Mouse (Mus musculus) embryonic facial prominence, embryonic 13.5 days (tissue): ENCODE data around the gene Sbk3. TPM values are rescaled to one million over a fixed set of nuclear protein-coding genes. Genes with fewer than 3 reads are reported as not detected.
"Not testable (repeated sequence)": the region's sequence is repeated elsewhere in the genome, so short reads cannot be mapped to it uniquely, and the experiment has no call there.

Experiments
- ATAC-seq: fragments of 200-750 bp; cut with Nextera tagmentation; 2 replicates; pipeline ENCODE4 v1.8.0; 2017; ENCODE audit warnings: low read depth; ENCODE audit not compliant: insufficient number of reproducible peaks, insufficient read depth, low FRiP score, low TSS enrichment
- H3K27ac ChIP-seq: fragments of 300-500 bp; sonication (generic); 2 replicates; pipeline ENCODE4 v1.5.1; 2015; ENCODE audit warnings: moderate library complexity, mild to moderate bottlenecking, inconsistent platforms
- H3K27me3 ChIP-seq: fragments of 300-500 bp; sonication (generic); 2 replicates; pipeline ENCODE4 v1.6.1; 2015; ENCODE audit warnings: mild to moderate bottlenecking, inconsistent platforms
- H3K36me3 ChIP-seq: fragments of 300-500 bp; sonication (generic); 2 replicates; pipeline ENCODE4 v1.6.1; 2015; ENCODE audit warnings: mild to moderate bottlenecking, inconsistent platforms
- H3K4me1 ChIP-seq: fragments of 300-500 bp; sonication (generic); 2 replicates; pipeline ENCODE4 v1.6.1; 2015; ENCODE audit warnings: inconsistent platforms
- H3K4me2 ChIP-seq: fragments of 300-500 bp; sonication (generic); 2 replicates; pipeline ENCODE4 v1.6.1; 2015; ENCODE audit warnings: moderate library complexity, mild to moderate bottlenecking, inconsistent platforms
- H3K4me3 ChIP-seq: fragments of 300-500 bp; sonication (generic); 2 replicates; pipeline ENCODE4 v1.5.1; 2015; ENCODE audit warnings: mild to moderate bottlenecking, inconsistent platforms
- H3K9ac ChIP-seq: fragments of 300-500 bp; sonication (generic); 2 replicates; pipeline ENCODE4 v1.6.1; 2015; ENCODE audit warnings: mild to moderate bottlenecking, inconsistent platforms
- H3K9me3 ChIP-seq: fragments of 300-500 bp; sonication (generic); 2 replicates; pipeline ENCODE4 v1.6.1; 2016; ENCODE audit warnings: inconsistent platforms
- WGBS: fragments of 180-500 bp; shearing (Covaris S2); methylation state at CpG from one replicate; pipeline ENCODE4 v1.1.7; 2015; ENCODE audit warnings: mixed read lengths; 5-methylcytosine and 5-hydroxymethylcytosine counted together
- polyA plus RNA-seq: library from polyadenylated mRNA; unstranded; fragments of >200 nt; fragmentation: Nextera tagmentation; extraction: Ambion mirVana; gene quantifications from 2 replicates; pipeline ENCODE4 v1.2.1, GENCODE M21; 2015

Sbk3 gene
- 0.08 TPM in 1 of 2 replicates, not detected in the other for polyA plus RNA-seq

GRCm38 (mm10) chr7:4971068-4971467, at the start of gene Sbk3:
Sbk3 (minus strand) TSS chr7:4971168.
- no peak within 1 kb of the TSS for H3K27ac ChIP-seq
- no peaks in the 10 kb centered on the region for H3K9me3 ChIP-seq
- no peaks in the 10 kb centered on the region for H3K4me1 ChIP-seq
- H3K9ac ChIP-seq: no peak within 1 kb of the TSS
- no peak within 1 kb of the TSS for H3K4me2 ChIP-seq
- 43% methylated on average over 6 of the region's 6 CpGs for WGBS
- H3K36me3 ChIP-seq: no peaks in the 10 kb centered on the region
- no peaks in the 10 kb centered on the region; the same call in 1 of the 2 replicates for H3K27me3 ChIP-seq
- no peak for ATAC-seq
- H3K4me3 ChIP-seq: no peak within 1 kb of the TSS

DNA sequence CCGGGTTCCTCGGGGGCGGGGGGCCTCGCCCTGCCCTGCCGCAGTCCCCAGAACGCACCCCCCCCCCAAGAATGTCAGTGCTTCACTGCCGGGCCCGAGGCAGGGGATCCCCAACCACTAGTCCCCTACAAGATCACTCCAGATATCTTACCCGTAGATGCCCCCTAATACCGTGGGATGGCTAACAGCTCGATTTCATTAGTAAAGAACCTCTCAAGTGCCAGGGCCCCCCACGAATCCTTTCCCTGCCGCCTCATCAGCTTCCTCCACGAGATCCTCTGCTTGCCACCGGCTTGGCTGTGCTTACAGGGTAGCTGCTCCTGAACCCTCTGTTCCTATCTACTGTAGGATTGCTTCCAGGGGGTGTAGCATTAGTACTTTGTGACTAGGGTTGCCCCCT, 49.7 kb upstream of the Sbk3 start:
- H3K4me3 ChIP-seq: peak overlapping the region; percentile 79
- no peak; the same call in 1 of the 2 replicates for ATAC-seq
- no peaks in the 10 kb centered on the region for H3K27me3 ChIP-seq
- H3K27ac ChIP-seq: peak overlapping the region; percentile 97
- H3K4me1 ChIP-seq: peaks cover 27% of the 10 kb centered on the region
- peaks cover 48% of the 10 kb centered on the region for H3K36me3 ChIP-seq
- no peaks in the 10 kb centered on the region for H3K9me3 ChIP-seq
- peak overlapping the region; percentile 84 for H3K4me2 ChIP-seq
- WGBS: 1% methylated on average over 14 of the region's 15 CpGs
- H3K9ac ChIP-seq: peak overlapping the region; percentile 97

DNA sequence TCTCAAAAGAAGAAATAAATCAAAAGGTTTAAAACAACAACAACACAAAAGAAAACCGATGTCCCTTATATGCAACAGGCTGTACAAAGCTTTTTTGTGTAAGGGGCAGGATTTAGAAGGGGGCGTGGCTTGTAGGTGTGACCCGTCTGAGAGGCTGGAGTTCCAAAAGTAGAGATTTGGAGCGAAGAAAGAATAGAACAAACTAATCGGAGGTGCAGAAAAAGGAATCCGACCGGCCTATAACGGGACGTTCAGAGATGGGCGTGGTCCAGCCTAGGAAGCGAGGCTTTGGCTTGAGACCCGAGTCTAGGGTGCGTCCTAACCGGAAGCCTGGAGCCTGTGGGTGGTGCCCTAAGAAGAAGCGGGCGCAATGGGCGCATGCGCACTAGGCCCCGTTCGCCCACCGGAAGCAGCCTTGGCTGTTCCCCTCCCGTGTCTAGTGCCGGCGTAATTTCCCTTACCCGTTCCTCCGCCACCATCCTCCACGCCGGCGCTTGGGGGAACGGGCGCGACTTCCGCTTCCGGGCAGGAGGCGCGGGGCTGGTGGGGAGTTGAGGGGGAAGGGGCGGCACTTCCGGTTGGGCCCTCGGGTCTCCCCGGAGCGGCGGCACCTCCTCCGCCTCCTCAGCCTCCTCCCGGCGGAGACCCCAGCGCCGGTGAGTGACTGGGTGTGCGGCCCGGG, 49.2 kb upstream of the Sbk3 start, which contains the start of the genes Zfp865 and Ccdc106:
Gene Zfp865 (plus strand): TSS at position 377 of the 682 bp plus-strand sequence.
Gene Ccdc106 (plus strand): TSS at position 554 of the 682 bp plus-strand sequence.
- under 1% methylated on average over 49 of the region's 49 CpGs for WGBS
- Histone ChIP-seq H3K27ac (peak within 1 kb of the TSS; percentile 97), H3K9ac (peak within 1 kb of the TSS; percentile 97), H3K4me2 (peak within 1 kb of the TSS; percentile 84), H3K36me3 (peaks cover 43% of the 10 kb centered on the region), H3K4me3 (peak within 1 kb of the TSS; percentile 79), H3K27me3 (no peaks in the 10 kb centered on the region), H3K9me3 (no peaks in the 10 kb centered on the region), H3K4me1 (peaks cover 27% of the 10 kb centered on the region)
- peak; percentile 84 for ATAC-seq

DNA sequence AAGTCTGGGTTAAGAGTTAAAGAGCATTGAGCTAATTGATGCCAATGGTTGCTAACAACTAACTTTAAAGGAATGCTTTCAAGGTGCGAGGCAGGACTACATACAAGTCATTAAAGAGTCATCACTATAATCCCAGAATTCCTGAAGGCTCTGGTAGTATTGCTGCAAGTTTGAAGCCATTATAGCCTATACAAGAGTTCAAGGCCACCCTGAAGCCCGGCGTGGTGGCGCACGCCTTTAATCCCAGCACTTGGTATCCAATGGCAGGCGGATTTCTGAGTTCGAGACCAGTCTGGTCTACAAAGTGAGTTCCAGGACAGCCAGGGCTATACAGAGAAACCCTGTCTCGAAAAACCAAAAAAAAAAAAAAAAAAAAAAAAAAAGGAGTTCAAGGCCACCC, 48.6 kb upstream of the Sbk3 start:
- ATAC-seq: not testable (repeated sequence)
- 26% methylated on average over 8 of the region's 8 CpGs for WGBS

DNA sequence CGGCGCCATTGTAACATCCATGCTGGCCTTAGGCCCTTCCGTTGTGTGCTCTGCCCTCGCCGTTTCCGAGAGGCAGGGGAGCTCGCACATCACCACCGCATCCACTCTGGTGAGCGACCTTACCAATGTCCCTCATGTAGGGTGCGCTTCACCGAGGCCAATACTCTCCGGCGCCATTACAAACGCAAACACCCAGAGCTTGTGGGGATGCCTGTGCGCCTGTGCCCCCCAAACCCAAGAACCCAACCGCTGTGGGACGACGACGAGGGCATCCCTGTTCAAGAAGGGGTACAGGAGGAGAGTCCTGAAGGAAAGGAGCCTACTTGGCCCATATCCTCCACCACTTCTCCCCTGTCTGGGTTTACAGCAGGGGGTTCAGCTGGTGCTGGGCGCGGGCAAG, 47.0 kb upstream of the Sbk3 start:
- WGBS: 95% methylated on average over 21 of the region's 21 CpGs

More for the DNA sequence above, 48.6 kb upstream of the Sbk3 start:
- not testable (repeated sequence) for H3K27me3 ChIP-seq, H3K9me3 ChIP-seq
- H3K4me3 ChIP-seq: peak overlapping the region; percentile 79
- peaks cover 37% of the 10 kb centered on the region for H3K36me3 ChIP-seq
- H3K4me2 ChIP-seq: peak overlapping the region; percentile 84
- peak overlapping the region; percentile 97 for H3K9ac ChIP-seq
- peaks cover 27% of the 10 kb centered on the region for H3K4me1 ChIP-seq
- peak overlapping the region; percentile 97 for H3K27ac ChIP-seq

GRCm38 (mm10) chr7:5017352-5017751, 46.4 kb upstream of the Sbk3 start:
- H3K27me3 ChIP-seq: no peaks in the 10 kb centered on the region
- no peak overlapping the region for H3K27ac ChIP-seq
- H3K36me3 ChIP-seq: peaks cover 21% of the 10 kb centered on the region
- H3K4me1 ChIP-seq: peaks cover 28% of the 10 kb centered on the region
- WGBS: 90% methylated on average over 16 of the region's 16 CpGs
- no peak overlapping the region for H3K4me2 ChIP-seq
- no peak overlapping the region for H3K4me3 ChIP-seq
- no peaks in the 10 kb centered on the region for H3K9me3 ChIP-seq
- H3K9ac ChIP-seq: no peak overlapping the region
- ATAC-seq: no peak

More for the DNA sequence above, 47.0 kb upstream of the Sbk3 start:
- Histone ChIP-seq H3K4me2 (no peak overlapping the region), H3K4me3 (no peak overlapping the region), H3K9ac (no peak overlapping the region), H3K27ac (no peak overlapping the region), H3K4me1 (peaks cover 31% of the 10 kb centered on the region), H3K27me3 (no peaks in the 10 kb centered on the region), H3K9me3 (no peaks in the 10 kb centered on the region), H3K36me3 (peaks cover 21% of the 10 kb centered on the region)
- ATAC-seq: no peak

GRCm38 (mm10) chr7:5016920-5017319, 46.0 kb upstream of the Sbk3 start:
- ATAC-seq: no peak
- H3K4me2 ChIP-seq: no peak overlapping the region
- peaks cover 24% of the 10 kb centered on the region for H3K4me1 ChIP-seq
- 98% methylated on average over 2 of the region's 2 CpGs for WGBS
- no peaks in the 10 kb centered on the region for H3K27me3 ChIP-seq
- peaks cover 21% of the 10 kb centered on the region for H3K36me3 ChIP-seq
- no peaks in the 10 kb centered on the region for H3K9me3 ChIP-seq
- no peak overlapping the region for H3K27ac ChIP-seq
- H3K4me3 ChIP-seq: no peak overlapping the region
- H3K9ac ChIP-seq: no peak overlapping the region

DNA sequence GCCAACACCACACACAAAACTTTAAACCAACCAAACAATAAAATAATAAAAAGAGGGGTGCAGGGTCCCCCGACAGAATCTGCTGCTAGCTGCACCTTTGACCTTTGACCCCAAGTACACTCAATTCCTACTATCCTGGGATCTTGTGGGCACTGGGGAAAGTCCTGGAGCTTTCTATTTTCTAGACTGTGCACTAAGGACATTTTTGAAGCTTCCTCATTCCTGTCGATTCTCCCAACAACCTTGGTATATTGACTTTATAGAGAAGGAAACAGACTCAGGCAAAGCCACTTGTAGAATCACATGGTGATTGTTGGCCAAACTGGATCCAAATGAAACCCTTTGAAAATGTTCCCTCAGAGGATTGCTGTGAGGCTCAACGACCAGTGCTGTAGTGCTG, 45.1 kb upstream of the Sbk3 start:
- 64% methylated on average over 3 of the region's 3 CpGs for WGBS
- Histone ChIP-seq H3K4me1 (peaks cover 17% of the 10 kb centered on the region), H3K27me3 (no peaks in the 10 kb centered on the region), H3K27ac (peak overlapping the region; percentile 98), H3K9me3 (no peaks in the 10 kb centered on the region), H3K4me3 (peak overlapping the region; percentile 56), H3K36me3 (peaks cover 25% of the 10 kb centered on the region), H3K9ac (peak overlapping the region; percentile 75), H3K4me2 (peak overlapping the region; percentile 64)
- ATAC-seq: no peak

GRCm38 (mm10) chr7:5015118-5016001, 44.4 kb upstream of the Sbk3 start, which contains the start of gene Gm44973:
Gm44973 (plus strand) TSS chr7:5015496.
- H3K4me3 ChIP-seq: peak within 1 kb of the TSS; percentile 56
- H3K36me3 ChIP-seq: peaks cover 32% of the 10 kb centered on the region
- peak within 1 kb of the TSS; percentile 98 for H3K27ac ChIP-seq
- ATAC-seq: peak; percentile 74
- WGBS: under 1% methylated on average over 62 of the region's 76 CpGs
- peak within 1 kb of the TSS; percentile 64 for H3K4me2 ChIP-seq
- H3K9me3 ChIP-seq: no peaks in the 10 kb centered on the region
- H3K4me1 ChIP-seq: peaks cover 17% of the 10 kb centered on the region
- no peaks in the 10 kb centered on the region for H3K27me3 ChIP-seq
- H3K9ac ChIP-seq: peak within 1 kb of the TSS; percentile 79

GRCm38 (mm10) chr7:5014251-5015117, 43.5 kb upstream of the Sbk3 start, which contains the start of the genes Zfp524 and Fiz1:
Zfp524 (plus strand) TSS chr7:5014415.
Fiz1 (minus strand) TSS chr7:5014697.
- H3K36me3 ChIP-seq: peaks cover 41% of the 10 kb centered on the region
- peak within 1 kb of the TSS; percentile 56 for H3K4me3 ChIP-seq
- peak; percentile 82 for ATAC-seq
- H3K4me1 ChIP-seq: peaks cover 17% of the 10 kb centered on the region
- H3K4me2 ChIP-seq: peak within 1 kb of the TSS; percentile 64
- peak within 1 kb of the TSS; percentile 79 for H3K9ac ChIP-seq
- no peaks in the 10 kb centered on the region for H3K27me3 ChIP-seq
- WGBS: under 1% methylated on average over 42 of the region's 42 CpGs
- H3K9me3 ChIP-seq: no peaks in the 10 kb centered on the region
- H3K27ac ChIP-seq: peak within 1 kb of the TSS; percentile 98
